Mouse (Mus musculus) lung, embryonic 15.5 days (tissue): Measurements from ENCODE around the gene Usp54. TPM values are rescaled to one million over a fixed set of nuclear protein-coding genes. Genes with fewer than 3 reads are reported as not detected.
"Not testable (repeated sequence)": the region's sequence is repeated elsewhere in the genome, so short reads cannot be mapped to it uniquely, and the experiment has no call there.

ENCODE experiments used
- ATAC-seq: fragments of 200-750 bp; cut with Nextera tagmentation; 2 replicates; pipeline ENCODE4 v1.8.0; 2017; ENCODE audit warnings: moderate number of reproducible peaks, borderline replicate concordance; ENCODE audit not compliant: low FRiP score, low TSS enrichment; ENCODE audit errors: extremely low read depth
- H3K27ac ChIP-seq: fragments of 300-500 bp; sonication (generic); 2 replicates; pipeline ENCODE4 v1.5.1; 2015; ENCODE audit warnings: moderate library complexity, mild to moderate bottlenecking, inconsistent platforms
- H3K27me3 ChIP-seq: fragments of 300-500 bp; sonication (generic); 2 replicates; pipeline ENCODE4 v1.6.1; 2015; ENCODE audit warnings: inconsistent platforms
- H3K36me3 ChIP-seq: fragments of 300-500 bp; sonication (generic); 2 replicates; pipeline ENCODE4 v1.6.1; 2015; ENCODE audit warnings: inconsistent platforms
- H3K4me1 ChIP-seq: fragments of 300-500 bp; sonication (generic); 2 replicates; pipeline ENCODE4 v1.6.1; 2015; ENCODE audit warnings: inconsistent platforms
- H3K4me2 ChIP-seq: fragments of 300-500 bp; sonication (generic); 2 replicates; pipeline ENCODE4 v1.6.1; 2015; ENCODE audit warnings: inconsistent platforms, mild to moderate bottlenecking, moderate library complexity
- H3K4me3 ChIP-seq: fragments of 300-500 bp; sonication (generic); 2 replicates; pipeline ENCODE4 v1.5.1; 2015; ENCODE audit warnings: mild to moderate bottlenecking, inconsistent platforms
- H3K9ac ChIP-seq: fragments of 300-500 bp; sonication (generic); 2 replicates; pipeline ENCODE4 v1.6.1; 2015; ENCODE audit warnings: inconsistent platforms
- H3K9me3 ChIP-seq: fragments of 300-500 bp; sonication (generic); 2 replicates; pipeline ENCODE4 v1.6.1; 2016; ENCODE audit warnings: inconsistent platforms
- WGBS: fragments of 180-500 bp; shearing (Covaris S2); methylation state at CpG from one replicate; pipeline ENCODE4 v1.1.7; 2015; 5-methylcytosine and 5-hydroxymethylcytosine counted together
- polyA plus RNA-seq: library from polyadenylated mRNA; unstranded; fragments of >200 nt; fragmentation: Nextera tagmentation; extraction: Ambion mirVana; gene quantifications from 2 replicates; pipeline ENCODE4 v1.2.1, GENCODE M21; 2015

Usp54 gene
- polyA plus RNA-seq, 1 experiment from 2014 or later, result 7.6 TPM

- H3K27ac ChIP-seq, result no peak overlapping the region
- no peaks in the 10 kb centered on the region for H3K36me3 ChIP-seq
- ATAC-seq, result no peak
- H3K9ac ChIP-seq, result no peak overlapping the region
- H3K4me3 ChIP-seq, result no peak overlapping the region
- H3K4me1 ChIP-seq, result no peaks in the 10 kb centered on the region
- no peaks in the 10 kb centered on the region for H3K27me3 ChIP-seq
- H3K9me3 ChIP-seq, result no peaks in the 10 kb centered on the region
- H3K4me2 ChIP-seq, result no peak overlapping the region
- 56% methylated on average over 2 of the region's 2 CpGs for WGBS
These were observed 40.7 kb downstream of the Usp54 start for GRCm38 (mm10) chr14:20600203-20600602.

GRCm38 (mm10) chr14:20599542-20599941, 41.3 kb downstream of the Usp54 start:
- Histone ChIP-seq H3K27me3 (no peaks in the 10 kb centered on the region), H3K9me3 (no peaks in the 10 kb centered on the region), H3K27ac (no peak overlapping the region), H3K4me2 (no peak overlapping the region), H3K36me3 (no peaks in the 10 kb centered on the region), H3K4me3 (no peak overlapping the region), H3K9ac (no peak overlapping the region), H3K4me1 (no peaks in the 10 kb centered on the region)
- no peak for ATAC-seq
- 64% methylated on average over 2 of the region's 2 CpGs for WGBS

DNA sequence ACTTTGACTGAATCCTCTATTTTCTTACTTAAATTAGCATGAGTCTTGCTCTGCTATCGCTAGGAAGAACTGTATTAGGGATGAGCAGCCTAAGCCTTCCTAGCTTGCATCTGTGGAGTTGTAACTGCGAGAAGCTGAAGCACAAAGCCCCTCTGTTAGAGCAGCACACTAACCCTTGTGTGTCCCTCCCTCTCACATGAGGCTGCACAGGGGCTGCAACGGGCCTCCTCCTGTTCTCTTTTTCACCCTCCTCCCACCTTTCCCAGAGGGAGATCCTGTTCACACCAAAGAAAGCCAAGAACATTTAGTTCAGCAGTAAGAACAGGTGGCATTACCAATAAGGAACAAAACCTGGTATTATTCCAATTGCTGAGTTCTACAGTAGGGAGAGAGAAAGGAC, 45.1 kb downstream of the Usp54 start:
- Histone ChIP-seq H3K36me3 (no peaks in the 10 kb centered on the region), H3K9ac (no peak overlapping the region)

DNA sequence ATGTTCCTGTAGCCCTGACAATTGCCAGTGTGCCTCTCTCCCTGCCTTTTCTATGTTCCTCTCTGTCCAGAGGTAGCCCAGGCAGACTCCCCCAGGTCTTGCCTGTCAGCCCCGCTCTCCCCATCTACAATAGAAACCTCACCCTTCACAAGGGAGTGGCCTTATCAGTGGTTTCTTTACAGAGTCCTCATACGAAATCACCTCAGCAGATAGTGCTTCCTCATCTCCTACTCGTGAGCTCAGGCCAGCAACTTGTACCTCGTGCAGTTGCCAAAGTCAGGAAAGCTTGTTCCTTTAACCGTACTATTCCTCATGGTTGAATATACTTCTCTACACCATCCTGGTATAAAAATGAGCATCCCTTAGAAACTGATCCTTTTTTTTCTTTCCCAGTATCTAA, 53.4 kb downstream of the Usp54 start:
- no peaks in the 10 kb centered on the region for H3K27me3 ChIP-seq
- H3K36me3 ChIP-seq, result peaks cover 16% of the 10 kb centered on the region; the same call in 1 of the 2 replicates
- H3K4me1 ChIP-seq, result no peaks in the 10 kb centered on the region
- H3K27ac ChIP-seq, result no peak overlapping the region
- H3K9me3 ChIP-seq, result no peaks in the 10 kb centered on the region
- no peak for ATAC-seq
- H3K4me2 ChIP-seq, result no peak overlapping the region
- no peak overlapping the region for H3K4me3 ChIP-seq
- no peak overlapping the region for H3K9ac ChIP-seq
- 66% methylated on average over 5 of the region's 5 CpGs for WGBS

More for the DNA sequence above, 45.1 kb downstream of the Usp54 start:
- Histone ChIP-seq H3K9me3 (no peaks in the 10 kb centered on the region), H3K27me3 (no peaks in the 10 kb centered on the region), H3K4me2 (no peak overlapping the region), H3K27ac (no peak overlapping the region), H3K4me3 (no peak overlapping the region), H3K4me1 (no peaks in the 10 kb centered on the region)
- 47% methylated on average over 3 of the region's 3 CpGs for WGBS
- no peak for ATAC-seq

GRCm38 (mm10) chr14:20578822-20579407, 61.9 kb downstream of the Usp54 start:
- H3K4me3 ChIP-seq, result no peak overlapping the region
- 68% methylated on average over 6 of the region's 6 CpGs for WGBS
- H3K27ac ChIP-seq, result no peak overlapping the region
- no peaks in the 10 kb centered on the region for H3K4me1 ChIP-seq
- no peaks in the 10 kb centered on the region for H3K27me3 ChIP-seq
- H3K9ac ChIP-seq, result no peak overlapping the region
- H3K9me3 ChIP-seq, result no peaks in the 10 kb centered on the region
- H3K36me3 ChIP-seq, result peaks cover 22% of the 10 kb centered on the region
- no peak overlapping the region for H3K4me2 ChIP-seq
- ATAC-seq, result no peak

GRCm38 (mm10) chr14:20576179-20576578, 64.7 kb downstream of the Usp54 start:
- ATAC-seq, result no peak

GRCm38 (mm10) chr14:20573196-20573595, 67.7 kb downstream of the Usp54 start:
- H3K4me1 ChIP-seq, H3K27me3 ChIP-seq, ATAC-seq, H3K27ac ChIP-seq, H3K4me2 ChIP-seq, H3K9me3 ChIP-seq, H3K4me3 ChIP-seq, H3K9ac ChIP-seq: not testable (repeated sequence)
- 96% methylated on average over 3 of the region's 3 CpGs for WGBS
- H3K36me3 ChIP-seq, result peaks cover 33% of the 10 kb centered on the region

More at GRCm38 (mm10) chr14:20576179-20576578, 64.7 kb downstream of the Usp54 start:
- Histone ChIP-seq H3K27ac (no peak overlapping the region), H3K4me3 (no peak overlapping the region), H3K27me3 (no peaks in the 10 kb centered on the region), H3K4me1 (no peaks in the 10 kb centered on the region), H3K4me2 (no peak overlapping the region), H3K36me3 (peaks cover 18% of the 10 kb centered on the region), H3K9ac (no peak overlapping the region), H3K9me3 (no peaks in the 10 kb centered on the region)
- WGBS, result 51% methylated on average over 7 of the region's 7 CpGs

DNA sequence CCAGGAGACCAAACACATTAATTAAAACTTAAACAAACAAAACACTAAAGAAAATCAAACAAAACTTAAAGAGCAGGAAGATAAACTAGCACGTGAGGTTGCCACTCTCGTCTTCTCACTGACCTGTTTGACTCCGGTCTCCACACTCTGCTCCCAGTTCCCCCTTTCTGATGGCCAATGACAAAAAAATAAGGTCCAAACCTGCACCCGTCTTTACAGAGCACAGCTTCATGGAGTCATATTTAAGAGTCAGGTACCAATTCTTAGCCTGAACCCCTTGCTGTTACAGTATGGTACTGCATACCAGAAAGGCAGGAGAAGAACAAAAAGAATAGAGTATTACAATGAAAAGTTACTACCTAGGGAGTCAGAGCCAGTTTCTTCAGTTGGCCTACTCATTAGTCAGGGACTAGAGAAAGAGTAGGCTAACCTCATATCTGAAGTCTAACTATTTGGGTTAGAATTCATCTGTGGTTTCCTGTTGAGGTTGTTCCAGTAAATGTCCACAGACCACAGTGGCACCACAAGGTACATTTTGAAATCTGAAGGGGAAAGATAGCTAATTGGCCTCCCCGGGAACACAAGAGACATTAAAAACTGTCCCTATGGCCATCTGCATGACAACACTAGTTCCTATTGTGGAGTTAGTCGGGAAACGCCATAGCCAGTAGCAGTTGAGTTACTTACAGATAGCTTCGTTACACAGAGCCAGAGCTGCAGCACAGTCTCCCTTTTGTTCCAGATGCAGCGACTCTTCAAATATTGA, 75.4 kb downstream of the Usp54 start:
- no peaks in the 10 kb centered on the region for H3K27me3 ChIP-seq
- H3K9me3 ChIP-seq, result no peaks in the 10 kb centered on the region
- 50% methylated on average over 9 of the region's 9 CpGs for WGBS
- no peak for ATAC-seq
- H3K9ac ChIP-seq, result no peak overlapping the region
- peaks cover 9% of the 10 kb centered on the region; the same call in 1 of the 2 replicates for H3K4me1 ChIP-seq
- H3K4me2 ChIP-seq, result no peak overlapping the region
- H3K27ac ChIP-seq, result peak overlapping the region; percentile 72
- no peak overlapping the region for H3K4me3 ChIP-seq
- H3K36me3 ChIP-seq, result peaks cover 31% of the 10 kb centered on the region; the same call in 1 of the 2 replicates

DNA sequence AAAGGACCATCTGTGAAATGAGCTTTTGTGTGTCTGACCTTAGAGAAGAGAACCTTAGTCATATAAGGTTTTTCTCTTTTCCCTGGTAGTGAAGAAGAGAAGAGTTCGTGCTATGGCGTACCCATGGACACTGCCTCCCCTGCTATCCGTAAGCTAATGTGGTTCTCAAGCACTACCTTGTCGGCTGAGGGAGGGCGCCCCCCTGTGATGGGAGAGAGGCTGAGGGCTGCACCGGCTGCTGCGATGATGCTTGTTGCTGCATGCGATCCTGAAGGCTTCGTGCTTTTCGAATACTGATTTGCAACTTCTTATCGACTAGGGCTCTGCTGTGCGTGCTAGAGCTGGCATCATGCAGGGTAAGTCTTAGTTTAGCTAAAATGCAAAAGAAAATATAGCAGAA, 76.2 kb downstream of the Usp54 start:
- ATAC-seq, result no peak
- Histone ChIP-seq H3K27me3 (no peaks in the 10 kb centered on the region), H3K4me2 (no peak overlapping the region), H3K9me3 (no peaks in the 10 kb centered on the region), H3K4me1 (peaks cover 9% of the 10 kb centered on the region; the same call in 1 of the 2 replicates), H3K36me3 (peaks cover 28% of the 10 kb centered on the region), H3K9ac (no peak overlapping the region), H3K4me3 (no peak overlapping the region), H3K27ac (peak overlapping the region; percentile 72)
- WGBS, result 61% methylated on average over 12 of the region's 12 CpGs

- Histone ChIP-seq H3K27me3 (no peaks in the 10 kb centered on the region), H3K4me2 (no peak overlapping the region), H3K4me1 (peaks cover 9% of the 10 kb centered on the region; the same call in 1 of the 2 replicates), H3K9ac (no peak overlapping the region), H3K4me3 (no peak overlapping the region), H3K36me3 (peaks cover 30% of the 10 kb centered on the region), H3K9me3 (no peaks in the 10 kb centered on the region), H3K27ac (no peak overlapping the region)
- no peak for ATAC-seq
- 84% methylated on average over 5 of the region's 5 CpGs for WGBS
These were observed 79.0 kb downstream of the Usp54 start for GRCm38 (mm10) chr14:20561897-20562296.

GRCm38 (mm10) chr14:20550136-20550535, 90.7 kb downstream of the Usp54 start:
- H3K9ac ChIP-seq, result no peak overlapping the region
- no peaks in the 10 kb centered on the region for H3K27me3 ChIP-seq
- no peak for ATAC-seq
- peaks cover 6% of the 10 kb centered on the region for H3K4me1 ChIP-seq
- H3K36me3 ChIP-seq, result peaks cover 17% of the 10 kb centered on the region
- H3K4me2 ChIP-seq, result no peak overlapping the region
- no peak overlapping the region for H3K4me3 ChIP-seq
- no peak overlapping the region for H3K27ac ChIP-seq
- no peaks in the 10 kb centered on the region for H3K9me3 ChIP-seq
- 79% methylated on average over 2 of the region's 2 CpGs for WGBS

DNA sequence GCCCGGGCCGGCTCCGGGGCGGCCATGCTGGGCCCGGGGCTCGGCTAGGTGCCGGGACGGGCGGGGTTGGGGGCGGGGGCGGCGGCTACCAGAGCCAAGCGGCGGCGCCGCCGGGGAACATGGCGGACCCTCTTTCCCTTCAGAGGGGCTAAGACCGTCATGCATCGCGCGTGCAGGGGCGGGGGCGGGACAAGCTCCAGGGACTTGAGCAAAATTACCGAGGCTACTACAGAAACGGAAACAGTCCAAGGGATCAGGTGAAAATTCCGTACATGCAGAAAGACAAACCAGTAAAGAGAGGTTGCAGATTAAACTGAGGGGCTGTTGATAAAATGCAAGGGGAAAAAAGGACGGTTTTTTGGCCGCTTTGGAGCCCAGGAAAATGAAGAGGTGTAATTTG, 94.4 kb downstream of the Usp54 start, which contains the start of gene Ppp3cb:
Gene Ppp3cb (minus strand): TSS at position 159 of the 400 bp plus-strand sequence.
- WGBS, result under 1% methylated on average over 27 of the region's 29 CpGs
- Histone ChIP-seq H3K27ac (peak within 1 kb of the TSS; percentile 100), H3K36me3 (peaks cover 13% of the 10 kb centered on the region), H3K9me3 (no peaks in the 10 kb centered on the region), H3K4me1 (peaks cover 20% of the 10 kb centered on the region), H3K4me3 (peak within 1 kb of the TSS; percentile 96), H3K9ac (peak within 1 kb of the TSS; percentile 93), H3K27me3 (no peaks in the 10 kb centered on the region), H3K4me2 (peak within 1 kb of the TSS; percentile 57)
- ATAC-seq, result peak; percentile 93
